Mouse (Mus musculus): ENCODE results near the gene Scmh1. TPM values are rescaled to one million over a fixed set of nuclear protein-coding genes. Genes with fewer than 3 reads are reported as not detected.

The Scmh1 gene
- total RNA-seq, 1 experiment from 2014 or later = 19.1 TPM

- no peak for ATAC-seq (replicated peaks; ENCODE audit: low read depth, poor library complexity, severe bottlenecking)
Measured at GRCm38 (mm10) chr4:120528171-120528570, 123.1 kb downstream of the Scmh1 start.

GRCm38 (mm10) chr4:120531986-120532385, 126.9 kb downstream of the Scmh1 start, which contains the start of gene Slfnl1:
Slfnl1 (plus strand) TSS chr4:120532231.
- ATAC-seq (replicated peaks; ENCODE audit: low read depth, poor library complexity, severe bottlenecking) = no peak

GRCm38 (mm10) chr4:120538664-120539063, 133.6 kb downstream of the Scmh1 start:
- no peak for ATAC-seq (replicated peaks; ENCODE audit: low read depth, poor library complexity, severe bottlenecking)

- no peak for ATAC-seq (replicated peaks; ENCODE audit: low read depth, poor library complexity, severe bottlenecking)
Measured at GRCm38 (mm10) chr4:120544896-120545295, 139.8 kb downstream of the Scmh1 start.

- ATAC-seq (replicated peaks; ENCODE audit: low read depth, poor library complexity, severe bottlenecking) = no peak
Measured at GRCm38 (mm10) chr4:120556592-120556991, 151.5 kb downstream of the Scmh1 start.

- ATAC-seq (replicated peaks; ENCODE audit: low read depth, poor library complexity, severe bottlenecking) = no peak
Measured at GRCm38 (mm10) chr4:120565726-120566125, 160.6 kb downstream of the Scmh1 start.

GRCm38 (mm10) chr4:120568005-120568404, 162.9 kb downstream of the Scmh1 start:
- no peak for ATAC-seq (replicated peaks; ENCODE audit: low read depth, poor library complexity, severe bottlenecking)

GRCm38 (mm10) chr4:120569025-120569424, 163.9 kb downstream of the Scmh1 start:
- ATAC-seq (replicated peaks; ENCODE audit: low read depth, poor library complexity, severe bottlenecking) = no peak

GRCm38 (mm10) chr4:120569486-120570437, 164.7 kb downstream of the Scmh1 start, which contains the start of gene Ctps:
Ctps (minus strand) TSS chr4:120570276.
- peak; percentile 83 for ATAC-seq (replicated peaks; ENCODE audit: low read depth, poor library complexity, severe bottlenecking)

GRCm38 (mm10) chr4:120570438-120571069, 165.5 kb downstream of the Scmh1 start:
- ATAC-seq (replicated peaks; ENCODE audit: low read depth, poor library complexity, severe bottlenecking) = no peak

GRCm38 (mm10) chr4:120571070-120571464, 166.0 kb downstream of the Scmh1 start:
- no peak for ATAC-seq (replicated peaks; ENCODE audit: low read depth, poor library complexity, severe bottlenecking)

GRCm38 (mm10) chr4:120571691-120572090, 166.6 kb downstream of the Scmh1 start:
- no peak for ATAC-seq (replicated peaks; ENCODE audit: low read depth, poor library complexity, severe bottlenecking)

Other genes starting within 250 kb of the Scmh1 start
- not detected in 2 replicates for gene Edn2, start 244.1 kb upstream of the Scmh1 start, total RNA-seq (2017)
- gene Foxo6, start 117.9 kb upstream of the Scmh1 start, total RNA-seq (2017) = not detected in 2 replicates
- 0.18 TPM in 1 of 2 replicates, not detected in the other for gene Slfnl1, start 127.0 kb downstream of the Scmh1 start, total RNA-seq (2017)
- 62.3 and 62.4 TPM in 2 replicates for gene Ctps, start 165.0 kb downstream of the Scmh1 start, total RNA-seq (2017)
- gene Gm8439, start 183.5 kb downstream of the Scmh1 start, total RNA-seq (2017) = not detected in 2 replicates

All from common myeloid progenitor, adult 5-6 weeks (primary cell).